Mouse (Mus musculus): ENCODE data around the gene Otop2. TPM values are rescaled to one million over a fixed set of nuclear protein-coding genes. Genes with fewer than 3 reads are reported as not detected.
A peak's percentile ranks its signal among the peaks of the same experiment; 100 is the strongest.

Gene Otop2
- polyA plus RNA-seq, 1 experiment from 2014 or later: not detected

DNA sequence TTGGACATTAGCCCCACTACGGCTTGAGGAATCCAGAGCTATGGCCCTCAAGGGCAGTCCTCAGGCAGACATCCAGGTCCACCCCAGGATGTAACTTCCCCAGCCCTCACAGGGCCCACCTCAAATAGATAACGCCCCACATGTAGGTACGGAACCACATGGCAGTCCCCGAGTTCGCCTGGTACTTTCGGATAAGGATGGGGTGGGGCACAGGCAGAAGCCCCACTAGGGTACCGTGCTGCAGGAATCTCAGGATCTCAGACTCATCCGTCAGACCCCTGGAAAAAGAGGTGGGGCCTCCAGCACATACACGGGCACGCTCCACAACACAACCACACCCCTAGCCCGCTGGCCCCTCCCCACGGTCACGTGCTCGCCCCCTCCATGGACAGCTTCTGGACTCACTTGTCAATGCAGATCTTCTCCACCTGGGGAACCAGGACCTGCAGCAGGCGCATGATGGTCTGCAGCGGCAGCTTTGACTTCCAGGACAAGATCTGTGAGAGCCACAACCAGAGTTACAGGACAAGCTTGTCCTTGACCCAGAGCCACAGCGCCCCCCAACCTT is 41.8 kb downstream of the Otop2 start:
- no peaks in the 10 kb centered on the region for H3K9me3 ChIP-seq (ENCODE audit: low read length)
- H3K27ac ChIP-seq (ENCODE audit: low read depth): no peak overlapping the region
- no peak for DNase-seq
- TF ChIP-seq EP300 (IDR thresholded peaks at IDR 0.05; ENCODE audit: low read depth) (no peak), CTCF (IDR thresholded peaks at IDR 0.05; ENCODE audit: low read depth) (no peak)
- H3K4me2 ChIP-seq (ENCODE audit: low read depth, low read length): no peak overlapping the region
- no peak overlapping the region for H3K4me3 ChIP-seq (ENCODE audit: low read depth, low read length)
- no peaks in the 10 kb centered on the region for H3K4me1 ChIP-seq (ENCODE audit: insufficient read depth)
- H3K27me3 ChIP-seq (ENCODE audit: insufficient read depth, low read length): 0 out of 2 replicates have a peak, but pooled peaks cover 6% of the 10 kb centered on the region
- no peak overlapping the region for H3K9ac ChIP-seq (replicated peaks)
- no peak for ATAC-seq
- H3K36me3 ChIP-seq (replicated peaks; ENCODE audit: insufficient read depth, low read length): no peaks in the 10 kb centered on the region
- 55% methylated on average over 17 of the region's 17 CpGs for WGBS (ENCODE audit: insufficient replicate concordance)

DNA sequence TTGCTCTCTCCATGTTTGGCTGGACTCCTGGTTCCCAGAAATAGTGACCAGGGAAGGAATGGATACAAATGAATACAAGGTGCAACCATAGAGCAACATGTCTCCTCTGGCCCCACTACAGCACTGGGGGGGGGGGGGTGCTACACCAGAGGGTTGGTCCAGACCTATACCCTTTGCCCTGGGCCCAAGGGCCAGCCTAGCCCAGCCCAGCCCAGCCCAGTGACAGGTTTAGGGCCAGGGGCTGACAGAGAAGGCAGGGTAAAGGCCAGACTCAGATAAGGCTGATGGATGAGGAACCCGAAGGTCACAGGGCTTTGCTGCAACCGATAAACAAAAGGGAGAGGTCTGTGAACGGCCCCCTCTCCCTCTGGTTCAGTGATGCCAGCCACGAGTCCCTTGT is 43.0 kb downstream of the Otop2 start:
- Histone ChIP-seq H3K9me3 (ENCODE audit: low read length) (no peaks in the 10 kb centered on the region), H3K4me1 (ENCODE audit: insufficient read depth) (no peaks in the 10 kb centered on the region), H3K4me3 (ENCODE audit: low read depth, low read length) (no peak overlapping the region), H3K27me3 (ENCODE audit: insufficient read depth, low read length) (0 out of 2 replicates have a peak, but pooled peaks cover 8% of the 10 kb centered on the region), H3K36me3 (replicated peaks; ENCODE audit: insufficient read depth, low read length) (no peaks in the 10 kb centered on the region), H3K9ac (replicated peaks) (no peak overlapping the region), H3K4me2 (ENCODE audit: low read depth, low read length) (no peak overlapping the region), H3K27ac (ENCODE audit: low read depth) (no peak overlapping the region)
- TF ChIP-seq CTCF (IDR thresholded peaks at IDR 0.05; ENCODE audit: low read depth): no peak
- no peak for TF ChIP-seq EP300 (IDR thresholded peaks at IDR 0.05; ENCODE audit: low read depth)
- WGBS (ENCODE audit: insufficient replicate concordance): 30% methylated on average over 4 of the region's 4 CpGs
- ATAC-seq (no peak), DNase-seq (no peak)

DNA sequence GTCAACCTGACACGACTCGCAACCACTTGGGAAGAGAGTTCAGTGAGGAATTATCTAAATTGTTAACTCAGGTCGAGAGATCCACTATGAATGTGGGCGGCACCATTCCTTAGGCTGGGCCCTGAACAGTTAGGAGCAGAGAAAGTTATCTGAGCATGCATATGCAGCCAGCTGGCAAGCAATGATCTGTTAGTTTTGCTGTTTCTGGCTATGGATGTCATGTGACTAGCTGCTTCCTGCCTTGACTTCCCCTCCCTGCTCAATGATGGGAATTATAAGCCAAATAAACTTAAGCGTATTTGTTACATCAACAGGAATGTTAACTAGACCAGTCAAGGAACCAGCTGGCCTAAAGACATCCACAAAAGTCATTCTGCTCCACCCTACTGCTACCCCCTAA is 46.4 kb downstream of the Otop2 start:
- DNase-seq (no peak), ATAC-seq (no peak)
- 72% methylated on average over 5 of the region's 5 CpGs for WGBS (ENCODE audit: insufficient replicate concordance)
- Histone ChIP-seq H3K9me3 (ENCODE audit: low read length) (no peaks in the 10 kb centered on the region), H3K4me1 (ENCODE audit: insufficient read depth) (no peaks in the 10 kb centered on the region), H3K36me3 (replicated peaks; ENCODE audit: insufficient read depth, low read length) (no peaks in the 10 kb centered on the region), H3K4me2 (ENCODE audit: low read depth, low read length) (no peak overlapping the region), H3K9ac (replicated peaks) (no peak overlapping the region), H3K27ac (ENCODE audit: low read depth) (no peak overlapping the region), H3K4me3 (ENCODE audit: low read depth, low read length) (no peak overlapping the region), H3K27me3 (ENCODE audit: insufficient read depth, low read length) (0 out of 2 replicates have a peak, but pooled peaks cover 3% of the 10 kb centered on the region)
- TF ChIP-seq CTCF (IDR thresholded peaks at IDR 0.05; ENCODE audit: low read depth) (no peak), EP300 (IDR thresholded peaks at IDR 0.05; ENCODE audit: low read depth) (no peak)

DNA sequence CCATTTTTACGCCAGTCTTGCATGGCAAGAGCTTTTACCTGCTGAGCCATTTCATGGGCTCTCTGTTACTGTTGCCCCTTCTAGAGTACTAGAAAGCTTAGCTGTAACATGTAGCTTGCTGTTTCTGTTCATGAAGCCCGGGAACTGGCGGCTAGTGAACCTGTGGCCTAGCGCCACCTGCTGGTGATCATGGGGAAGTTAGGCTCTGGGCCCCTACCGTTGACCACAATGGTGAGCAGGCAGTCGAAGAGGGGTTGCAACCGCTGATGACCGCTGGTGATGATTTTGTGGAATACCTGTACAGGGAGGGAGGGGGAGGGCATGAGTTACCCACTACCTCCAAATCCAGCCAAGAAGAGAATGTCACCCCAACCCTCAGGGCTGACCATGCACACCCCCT is 47.2 kb downstream of the Otop2 start:
- Histone ChIP-seq H3K27ac (ENCODE audit: low read depth) (no peak overlapping the region), H3K36me3 (replicated peaks; ENCODE audit: insufficient read depth, low read length) (no peaks in the 10 kb centered on the region), H3K4me1 (ENCODE audit: insufficient read depth) (no peaks in the 10 kb centered on the region), H3K9ac (replicated peaks) (no peak overlapping the region), H3K9me3 (ENCODE audit: low read length) (no peaks in the 10 kb centered on the region), H3K4me3 (ENCODE audit: low read depth, low read length) (no peak overlapping the region), H3K4me2 (ENCODE audit: low read depth, low read length) (no peak overlapping the region), H3K27me3 (ENCODE audit: insufficient read depth, low read length) (0 out of 2 replicates have a peak, but pooled peaks cover 3% of the 10 kb centered on the region)
- WGBS (ENCODE audit: insufficient replicate concordance): 6% methylated on average over 8 of the region's 8 CpGs
- ATAC-seq: peak; percentile 51; the same call in 1 of the 2 replicates
- TF ChIP-seq CTCF (IDR thresholded peaks at IDR 0.05; ENCODE audit: low read depth) (peak; percentile 98), EP300 (IDR thresholded peaks at IDR 0.05; ENCODE audit: low read depth) (no peak)
- DNase-seq: peak; percentile 82

DNA sequence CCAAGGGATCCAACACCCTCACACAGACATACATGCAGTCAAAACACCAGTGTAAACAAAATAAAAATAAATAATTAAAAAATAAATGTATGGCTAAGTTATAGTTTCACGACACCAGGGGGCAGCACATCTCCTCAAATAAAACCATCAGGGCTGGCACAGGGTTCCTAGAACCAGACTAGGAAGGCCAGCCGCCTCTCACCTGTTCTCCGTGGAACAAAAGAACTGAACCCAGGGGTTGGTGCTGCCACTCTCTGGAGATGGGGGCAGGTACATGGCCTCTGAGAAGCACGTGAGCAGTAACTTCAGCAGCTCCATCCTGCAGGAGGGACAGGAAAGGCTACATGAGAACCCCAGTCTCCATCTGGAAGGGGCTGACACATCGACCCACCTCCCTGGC is 51.5 kb downstream of the Otop2 start:
- no peaks in the 10 kb centered on the region for H3K9me3 ChIP-seq (ENCODE audit: low read length)
- H3K4me3 ChIP-seq (ENCODE audit: low read depth, low read length): no peak overlapping the region
- H3K27me3 ChIP-seq (ENCODE audit: insufficient read depth, low read length): 0 out of 2 replicates have a peak, but pooled peaks cover 3% of the 10 kb centered on the region
- no peaks in the 10 kb centered on the region for H3K36me3 ChIP-seq (replicated peaks; ENCODE audit: insufficient read depth, low read length)
- WGBS (ENCODE audit: insufficient replicate concordance): 15% methylated on average over 5 of the region's 5 CpGs
- H3K4me2 ChIP-seq (ENCODE audit: low read depth, low read length): no peak overlapping the region
- DNase-seq (peak; percentile 75), ATAC-seq (peak; percentile 38; the same call in 1 of the 2 replicates)
- TF ChIP-seq CTCF (IDR thresholded peaks at IDR 0.05; ENCODE audit: low read depth) (peak; percentile 63), EP300 (IDR thresholded peaks at IDR 0.05; ENCODE audit: low read depth) (no peak)
- H3K9ac ChIP-seq (replicated peaks): no peak overlapping the region
- H3K4me1 ChIP-seq (ENCODE audit: insufficient read depth): no peaks in the 10 kb centered on the region
- H3K27ac ChIP-seq (ENCODE audit: low read depth): no peak overlapping the region

DNA sequence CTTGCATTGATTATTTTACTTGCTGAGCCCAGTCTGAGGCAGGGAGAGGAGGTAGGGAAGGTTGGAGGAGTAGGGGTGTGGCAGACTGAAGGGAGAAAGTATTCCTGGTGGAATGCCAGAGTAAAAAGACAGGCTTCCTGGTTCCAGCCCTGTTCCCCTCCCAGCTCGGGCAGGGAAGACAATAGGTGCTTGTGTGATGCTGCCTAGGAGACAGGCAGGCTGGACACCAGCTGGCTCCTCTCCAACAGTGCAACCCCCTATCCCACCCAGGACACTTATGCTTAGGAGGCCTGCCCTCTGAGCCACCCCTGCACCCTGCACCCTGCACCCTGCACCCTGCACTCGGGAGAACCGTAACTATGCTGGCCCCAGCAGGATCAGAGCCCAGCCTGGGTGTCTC is 52.3 kb downstream of the Otop2 start:
- no peaks in the 10 kb centered on the region for H3K9me3 ChIP-seq (ENCODE audit: low read length)
- 0 out of 2 replicates have a peak, but pooled peaks cover 3% of the 10 kb centered on the region for H3K27me3 ChIP-seq (ENCODE audit: insufficient read depth, low read length)
- no peak overlapping the region for H3K4me3 ChIP-seq (ENCODE audit: low read depth, low read length)
- TF ChIP-seq CTCF (IDR thresholded peaks at IDR 0.05; ENCODE audit: low read depth) (no peak), EP300 (IDR thresholded peaks at IDR 0.05; ENCODE audit: low read depth) (no peak)
- no peak overlapping the region for H3K4me2 ChIP-seq (ENCODE audit: low read depth, low read length)
- DNase-seq: no peak
- H3K4me1 ChIP-seq (ENCODE audit: insufficient read depth): no peaks in the 10 kb centered on the region
- H3K36me3 ChIP-seq (replicated peaks; ENCODE audit: insufficient read depth, low read length): no peaks in the 10 kb centered on the region
- ATAC-seq: no peak
- 50% methylated on average over 3 of the region's 3 CpGs for WGBS (ENCODE audit: insufficient replicate concordance)
- no peak overlapping the region for H3K9ac ChIP-seq (replicated peaks)
- no peak overlapping the region for H3K27ac ChIP-seq (ENCODE audit: low read depth)
